Mouse (Mus musculus) T-helper 2 cell (primary cell): ENCODE measurements around the gene Sprr2h.

Source experiments
- in situ Hi-C: fragments of 300-600 bp; cut with MboI, MseI; formaldehyde crosslinking; loops from one replicate; pipeline ENCODE4 v1.15.1; 2025; ENCODE audit warnings: high pct_unique_total_duplicates

Gene Sprr2h

GRCm38 (mm10) chr3:92385385-92385784 is at the start of gene Sprr2h:
Gene Sprr2h (plus strand): TSS chr3:92385685.
- in situ Hi-C loops, result no loop called here

GRCm38 (mm10) chr3:92336278-92336677 is 49.2 kb upstream of the Sprr2h start:
- in situ Hi-C loops, result no loop called here

GRCm38 (mm10) chr3:92338840-92339239 is 46.6 kb upstream of the Sprr2h start, which contains the start of gene Sprr2d:
Gene Sprr2d (plus strand): TSS chr3:92339140.
- in situ Hi-C loops, result no loop called here

- in situ Hi-C loops, result no loop called here
These were observed 33.6 kb upstream of the Sprr2h start, which contains the start of gene Sprr2e for GRCm38 (mm10) chr3:92351843-92352242. Gene Sprr2e (plus strand): TSS chr3:92352143.

- in situ Hi-C loops, result no loop called here
These were observed 23.9 kb upstream of the Sprr2h start for GRCm38 (mm10) chr3:92361619-92362018.

- in situ Hi-C loops, result no loop called here
These were observed 20.6 kb upstream of the Sprr2h start, which contains the start of gene Sprr2f for GRCm38 (mm10) chr3:92364887-92365286. Gene Sprr2f (plus strand): TSS chr3:92365187.

GRCm38 (mm10) chr3:92373613-92374012 is 11.9 kb upstream of the Sprr2h start:
- in situ Hi-C loops, result no loop called here

- in situ Hi-C loops, result no loop called here
These were observed 8.8 kb downstream of the Sprr2h start for GRCm38 (mm10) chr3:92394301-92394700.

GRCm38 (mm10) chr3:92407691-92408090 is 22.2 kb downstream of the Sprr2h start, which contains the start of gene Sprr2i:
Gene Sprr2i (plus strand): TSS chr3:92407991.
- in situ Hi-C loops, result no loop called here

- in situ Hi-C loops, result no loop called here
These were observed 32.3 kb downstream of the Sprr2h start, which contains the start of gene Sprr2j-ps for GRCm38 (mm10) chr3:92417782-92418181. Gene Sprr2j-ps (plus strand): TSS chr3:92418082.

- in situ Hi-C loops, result no loop called here
These were observed 43.8 kb downstream of the Sprr2h start, which contains the start of gene Gm9774 for GRCm38 (mm10) chr3:92429323-92429722. Gene Gm9774 (minus strand): TSS chr3:92429423.

GRCm38 (mm10) chr3:92432282-92432681 is 46.8 kb downstream of the Sprr2h start, which contains the start of gene Sprr2k:
Gene Sprr2k (plus strand): TSS chr3:92432582.
- in situ Hi-C loops, result no loop called here
